Mouse (Mus musculus) kidney, adult 9 months (tissue): ENCODE measurements around the gene Galnt6.

Experiments used
- DNase-seq: peaks from one replicate; pipeline ENCODE4 v3.0.0; 2022

Gene Galnt6

GRCm38 (mm10) chr15:100680381-100680780, 48.8 kb downstream of the Galnt6 start:
- peak; percentile 41 for DNase-seq

- peak; percentile 93 for DNase-seq
These were observed 50.2 kb downstream of the Galnt6 start for GRCm38 (mm10) chr15:100679005-100679404.

- peak; percentile 91 for DNase-seq
These were observed 50.6 kb downstream of the Galnt6 start for GRCm38 (mm10) chr15:100678581-100678980.

GRCm38 (mm10) chr15:100677675-100678074, 51.5 kb downstream of the Galnt6 start:
- DNase-seq = no peak

GRCm38 (mm10) chr15:100676521-100676920, 52.7 kb downstream of the Galnt6 start:
- no peak for DNase-seq

GRCm38 (mm10) chr15:100675486-100675885, 53.7 kb downstream of the Galnt6 start:
- DNase-seq = no peak

GRCm38 (mm10) chr15:100674566-100674965, 54.6 kb downstream of the Galnt6 start:
- no peak for DNase-seq

GRCm38 (mm10) chr15:100673585-100674391, 55.4 kb downstream of the Galnt6 start:
- DNase-seq = no peak

- no peak for DNase-seq
These were observed 58.3 kb downstream of the Galnt6 start for GRCm38 (mm10) chr15:100670833-100671232.

- no peak for DNase-seq
These were observed 59.2 kb downstream of the Galnt6 start for GRCm38 (mm10) chr15:100670004-100670403.

- peak; percentile 28 for DNase-seq
These were observed 59.8 kb downstream of the Galnt6 start, which contains the start of gene Bin2 for GRCm38 (mm10) chr15:100669337-100669736. TSS of gene Bin2 (minus strand) at chr15:100669553.

GRCm38 (mm10) chr15:100667871-100668545, 61.2 kb downstream of the Galnt6 start:
- no peak for DNase-seq

- DNase-seq = no peak
These were observed 61.8 kb downstream of the Galnt6 start for GRCm38 (mm10) chr15:100667420-100667819.

GRCm38 (mm10) chr15:100666851-100667250, 62.3 kb downstream of the Galnt6 start:
- DNase-seq = no peak

- no peak for DNase-seq
These were observed 62.9 kb downstream of the Galnt6 start for GRCm38 (mm10) chr15:100666219-100666696.

GRCm38 (mm10) chr15:100665411-100666218, 63.6 kb downstream of the Galnt6 start:
- DNase-seq = no peak

GRCm38 (mm10) chr15:100664813-100665274, 64.3 kb downstream of the Galnt6 start:
- DNase-seq = no peak

- DNase-seq = no peak
These were observed 68.4 kb downstream of the Galnt6 start for GRCm38 (mm10) chr15:100660805-100661204.

GRCm38 (mm10) chr15:100660306-100660705, 68.9 kb downstream of the Galnt6 start:
- peak; percentile 75 for DNase-seq

GRCm38 (mm10) chr15:100655201-100655600, 74.0 kb downstream of the Galnt6 start:
- no peak for DNase-seq

- DNase-seq = no peak
These were observed 74.9 kb downstream of the Galnt6 start for GRCm38 (mm10) chr15:100654271-100654670.

- DNase-seq = no peak
These were observed 77.6 kb downstream of the Galnt6 start for GRCm38 (mm10) chr15:100651610-100652009.

- no peak for DNase-seq
These were observed 79.1 kb downstream of the Galnt6 start for GRCm38 (mm10) chr15:100650111-100650510.
